Mouse (Mus musculus) left cerebral cortex, adult 8-10 months (tissue): Measurements from ENCODE around the gene Il2rb. TPM values are rescaled to one million over a fixed set of nuclear protein-coding genes. Genes with fewer than 3 reads are reported as not detected.
A peak's percentile ranks its signal among the peaks of the same experiment; 100 is the strongest.

ENCODE experiments used
- DNase-seq, 2 experiments: peaks; one replicate each; pipeline ENCODE4 v3.0.0; 2022; ENCODE audit warnings: low spot score in 2 of 2
- total RNA-seq, 4 experiments: library from RNA; stranded (reverse); gene quantifications; 2 replicates each; pipeline ENCODE4 v1.2.4; 2022

Il2rb gene
- total RNA-seq, 4 experiments from 2014 or later: 0.26 to 0.94 (median 0.42) TPM

GRCm38 (mm10) chr15:78520112-78520715 is 25.1 kb upstream of the Il2rb start:
- DNase-seq: no peak

DNA sequence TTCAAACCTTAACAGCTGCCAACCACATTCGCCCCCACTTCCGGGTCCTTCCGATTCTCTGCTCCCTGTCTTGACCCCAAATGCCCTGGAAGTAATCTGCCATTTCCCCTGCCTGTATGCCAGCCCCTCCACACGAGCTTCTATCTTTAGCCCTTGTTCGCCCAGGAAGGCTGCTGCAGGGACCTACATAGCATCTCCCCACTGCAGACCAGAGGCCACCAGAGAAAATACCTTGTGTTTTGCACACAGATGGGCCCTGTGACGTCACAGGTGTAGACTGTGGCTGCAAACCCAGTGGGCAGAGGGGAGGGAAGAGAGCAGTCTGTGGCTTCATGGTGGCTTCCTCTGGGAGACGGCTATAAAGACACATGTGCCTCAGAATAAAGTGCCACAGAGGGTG is 23.1 kb upstream of the Il2rb start:
- no peak for DNase-seq

GRCm38 (mm10) chr15:78515759-78516158 is 20.7 kb upstream of the Il2rb start:
- no peak for DNase-seq

GRCm38 (mm10) chr15:78514393-78515146 is 19.5 kb upstream of the Il2rb start:
- peak; percentile 51 to 84 for DNase-seq

GRCm38 (mm10) chr15:78513019-78513418 is 17.9 kb upstream of the Il2rb start:
- DNase-seq: no peak

GRCm38 (mm10) chr15:78511951-78512350 is 16.9 kb upstream of the Il2rb start:
- no peak for DNase-seq

GRCm38 (mm10) chr15:78510736-78511135 is 15.7 kb upstream of the Il2rb start:
- no peak for DNase-seq

GRCm38 (mm10) chr15:78510121-78510576 is 15.1 kb upstream of the Il2rb start:
- no peak for DNase-seq

DNA sequence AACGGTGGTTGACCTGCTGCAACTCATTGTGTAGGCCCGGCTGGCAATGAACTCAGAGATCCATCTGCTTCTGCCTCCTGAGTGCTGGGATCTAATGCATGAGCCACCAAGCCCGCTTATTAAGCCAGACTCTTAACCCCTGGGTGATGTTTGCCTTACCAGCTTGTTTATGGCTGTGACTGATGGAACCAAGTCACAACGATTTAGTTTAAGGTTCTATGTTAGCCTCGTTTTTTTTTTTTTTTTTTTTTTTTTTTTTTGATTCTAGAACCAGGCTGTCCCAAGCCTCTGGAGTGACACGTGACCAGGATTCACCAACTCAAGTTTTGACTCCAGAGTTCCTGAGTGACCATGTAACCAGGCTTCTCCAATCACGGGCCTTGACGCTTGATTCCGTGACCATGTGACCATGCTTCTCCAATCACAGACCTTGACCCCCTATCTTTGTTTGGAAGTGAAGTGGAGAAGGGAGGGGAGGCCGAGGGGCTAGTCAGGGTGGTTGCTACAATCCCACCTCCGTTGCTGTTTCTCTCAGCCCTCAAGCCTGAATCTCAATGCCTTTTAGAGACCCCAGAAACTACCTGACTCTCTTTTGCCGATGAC is 14.3 kb upstream of the Il2rb start:
- DNase-seq: no peak

DNA sequence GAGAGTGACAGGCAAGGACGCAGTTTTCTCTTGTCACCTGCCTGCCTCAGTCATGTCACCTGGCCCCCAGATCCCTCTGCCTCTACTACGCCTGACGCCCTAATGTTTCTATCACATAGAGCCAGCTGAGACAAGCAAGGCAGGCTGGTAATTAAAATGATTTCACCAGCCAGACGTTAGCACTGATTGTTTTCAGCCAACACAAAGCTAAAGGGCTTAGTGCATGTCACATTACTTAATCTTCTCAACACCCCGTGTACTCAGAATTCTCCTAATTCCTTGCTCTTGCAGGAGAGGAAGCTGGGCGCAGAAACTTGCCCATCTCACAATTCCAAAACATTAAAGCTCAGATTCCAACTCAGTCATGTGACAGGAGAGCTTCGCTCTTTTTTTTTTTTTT is 13.4 kb upstream of the Il2rb start:
- DNase-seq: no peak

DNA sequence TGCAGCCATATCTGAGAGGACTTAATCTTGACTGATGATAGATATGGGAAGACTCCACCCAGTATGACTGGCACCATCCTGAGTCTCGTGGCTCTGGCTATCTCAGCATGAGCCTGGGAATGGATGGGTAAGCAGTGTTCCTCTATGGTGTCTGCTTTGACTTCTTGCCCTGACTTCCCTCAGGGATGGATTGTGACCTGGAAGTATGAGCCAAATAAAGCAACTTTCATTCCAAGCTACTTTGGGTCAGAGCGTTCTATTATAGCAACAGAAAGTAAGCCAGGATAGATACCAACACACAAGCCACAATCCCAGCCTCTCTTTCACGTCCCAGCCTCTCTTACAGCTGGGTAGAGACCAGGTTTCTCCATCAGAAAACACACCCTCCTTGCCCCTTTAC is 10.5 kb upstream of the Il2rb start:
- no peak for DNase-seq

GRCm38 (mm10) chr15:78504816-78505215 is 9.7 kb upstream of the Il2rb start:
- no peak for DNase-seq

DNA sequence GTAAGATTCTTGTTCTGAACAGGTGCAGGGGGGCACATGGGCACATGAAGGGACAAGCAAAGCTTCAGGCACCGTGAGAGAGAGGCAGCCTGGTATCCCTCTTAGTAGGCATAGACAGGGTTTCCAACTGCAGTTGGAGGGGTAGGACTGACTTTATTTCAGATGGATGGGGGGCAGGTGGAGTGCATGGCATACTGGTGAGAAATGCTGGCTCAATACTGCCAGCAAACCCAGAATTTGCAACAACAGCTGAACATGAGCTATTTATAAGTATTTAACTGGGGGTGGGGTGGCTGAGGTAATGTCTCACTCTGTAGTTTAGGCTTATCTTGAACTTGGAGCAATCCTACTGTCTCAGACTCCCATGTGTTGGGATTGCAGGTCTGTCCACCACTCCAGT is 8.9 kb upstream of the Il2rb start:
- DNase-seq: no peak

GRCm38 (mm10) chr15:78502437-78503132 is 7.5 kb upstream of the Il2rb start:
- no peak for DNase-seq

DNA sequence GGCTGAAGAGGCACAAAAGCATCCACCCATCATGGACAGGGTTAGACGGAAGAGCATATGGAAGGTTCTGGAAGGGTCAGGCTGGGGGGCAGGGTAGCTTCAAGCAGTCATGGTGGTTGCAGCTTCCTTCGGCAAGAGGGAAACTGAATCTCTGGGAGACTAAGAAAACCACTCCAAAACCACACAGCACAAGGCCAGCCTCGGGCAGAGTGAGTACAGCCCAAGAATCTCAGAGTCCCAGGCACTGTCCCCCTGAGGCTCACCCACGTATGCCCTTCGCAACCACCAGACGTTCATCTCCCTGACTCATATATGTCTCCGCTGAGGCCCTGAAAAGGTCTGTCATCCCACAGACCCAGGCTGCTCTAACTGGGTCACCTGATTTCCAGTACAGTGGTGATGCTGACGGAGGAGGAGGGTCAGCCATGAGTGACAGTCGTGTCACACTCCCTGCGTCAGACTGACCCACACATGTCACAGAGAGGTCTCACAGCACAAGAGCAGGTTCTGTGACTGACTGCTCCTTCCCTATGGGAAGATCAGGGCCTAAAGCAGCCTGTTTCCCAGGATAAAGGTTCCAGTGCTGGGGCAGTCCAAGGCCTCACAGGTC is 1.6 kb downstream of the Il2rb start:
- no peak for DNase-seq

DNA sequence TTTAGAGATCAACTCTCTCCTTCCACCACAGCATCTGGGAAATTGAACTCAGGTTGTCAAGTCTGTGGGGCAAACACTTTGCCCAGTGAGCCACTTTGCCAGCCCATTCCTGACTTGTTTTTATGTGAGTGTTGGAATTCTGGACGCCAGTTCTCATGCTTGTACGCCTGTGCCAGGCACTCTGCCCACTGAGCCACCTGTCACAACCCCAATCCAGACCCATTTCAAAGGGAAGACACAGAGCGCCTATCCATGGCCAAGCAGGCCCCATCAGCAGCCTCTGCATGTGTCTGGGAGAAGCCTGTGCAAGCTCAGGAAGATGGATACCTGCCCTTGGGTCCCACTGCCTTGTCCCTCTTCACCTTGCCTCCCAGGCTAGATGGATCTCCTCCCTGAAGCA is 3.8 kb downstream of the Il2rb start:
- no peak for DNase-seq

DNA sequence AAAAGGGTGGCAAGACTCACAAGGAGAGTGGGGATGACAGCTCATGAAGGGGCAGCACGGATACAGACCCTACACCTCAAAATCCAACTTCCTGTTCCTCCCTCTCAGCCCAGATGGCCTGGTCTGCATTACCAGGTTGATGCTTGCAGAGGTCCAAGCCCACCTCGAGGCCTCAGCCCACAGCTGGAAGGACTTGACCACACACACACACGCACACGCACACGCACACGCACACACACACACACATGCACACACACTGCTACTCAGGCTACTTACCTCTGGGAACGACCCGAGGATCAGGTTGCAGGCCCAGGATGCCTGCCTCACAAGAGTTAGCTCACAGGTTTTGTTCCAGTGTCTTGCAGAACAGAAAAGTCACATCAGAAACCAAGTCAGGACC is 5.2 kb downstream of the Il2rb start:
- DNase-seq: no peak

GRCm38 (mm10) chr15:78489248-78489647 is 5.8 kb downstream of the Il2rb start:
- DNase-seq: no peak

- DNase-seq: no peak
Observed at GRCm38 (mm10) chr15:78487066-78487465, 8.0 kb downstream of the Il2rb start.

DNA sequence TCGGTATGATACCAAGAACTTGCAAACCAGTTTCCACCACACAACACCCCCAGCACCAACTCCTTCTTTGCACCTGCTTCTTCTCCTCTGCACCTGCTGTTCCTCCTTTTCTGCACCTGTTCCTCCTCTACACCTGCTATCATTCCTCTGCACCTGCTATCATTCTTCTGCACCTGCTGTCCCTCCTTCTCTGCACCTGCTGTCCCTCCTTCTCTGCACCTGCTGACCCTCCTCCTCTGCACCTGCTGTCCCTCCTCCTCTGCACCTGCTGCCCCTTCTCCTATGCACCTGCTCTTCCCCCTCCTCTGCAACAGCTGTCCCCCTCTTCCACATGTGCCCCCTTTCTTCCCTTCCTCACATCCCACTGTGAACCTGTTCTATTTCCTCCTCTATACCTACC is 8.5 kb downstream of the Il2rb start:
- no peak for DNase-seq

DNA sequence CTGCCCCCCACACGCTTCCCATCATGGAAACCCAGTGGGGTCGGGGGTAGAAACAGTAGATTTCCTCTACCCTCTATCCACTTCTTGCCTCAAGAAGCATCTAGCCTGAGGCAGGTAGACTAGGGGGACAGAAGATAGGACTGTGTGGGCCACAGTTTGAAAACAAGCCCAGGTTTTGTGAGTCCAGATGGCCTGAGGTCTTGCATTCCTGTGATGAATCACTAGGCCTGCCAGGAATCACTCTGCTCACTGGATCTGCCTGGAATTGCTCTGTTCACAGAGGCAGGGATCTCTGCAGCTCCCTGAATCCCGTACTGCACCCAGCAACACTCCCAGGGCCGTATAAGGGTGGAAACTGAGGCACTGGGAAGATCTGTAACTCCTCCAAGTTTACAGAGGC is 11.8 kb downstream of the Il2rb start:
- no peak for DNase-seq

DNA sequence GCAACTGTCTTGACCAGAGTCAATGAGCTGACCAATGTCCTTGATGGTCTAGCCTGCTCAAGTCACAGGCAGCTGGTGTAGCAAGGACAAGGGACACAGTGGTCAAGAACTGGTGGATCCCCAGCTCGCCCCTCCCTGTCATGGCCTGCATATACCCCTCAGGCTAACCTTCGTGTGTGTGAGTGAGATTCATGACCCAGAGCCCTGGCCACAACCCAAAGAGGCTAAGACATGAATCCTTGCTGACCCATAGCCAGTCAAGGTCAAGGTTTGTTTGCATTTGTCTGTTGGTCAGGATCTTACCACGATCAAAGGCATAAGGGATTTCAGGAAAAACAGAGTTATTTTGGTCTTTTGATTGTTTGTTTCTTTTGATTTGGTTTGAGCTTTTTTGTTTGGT is 12.6 kb downstream of the Il2rb start:
- DNase-seq: no peak
